Mouse (Mus musculus): Measurements from ENCODE around the gene Ubr2. TPM values are rescaled to one million over a fixed set of nuclear protein-coding genes. Genes with fewer than 3 reads are reported as not detected.
A peak's percentile ranks its signal among the peaks of the same experiment; 100 is the strongest.

Ubr2 gene
- total and polyA plus RNA-seq, 3 experiments = 20.4 to 50.9 (median 39.6) TPM

GRCm38 (mm10) chr17:46895426-46895825 lies 114.9 kb downstream of the Ubr2 start:
- H3K9ac ChIP-seq (ENCODE audit: insufficient read depth, low read depth) = no peak overlapping the region
- TF ChIP-seq USF2 (conservative IDR thresholded peaks at IDR 0.05; ENCODE audit: low read depth, low read length) (no peak), MAZ (IDR thresholded peaks at IDR 0.05; ENCODE audit: low read depth, low read length) (no peak), KAT2A (IDR thresholded peaks at IDR 0.05; ENCODE audit: insufficient replicate concordance, low read length) (no peak), TBP (conservative IDR thresholded peaks at IDR 0.05; ENCODE audit: low read depth, low read length) (no peak), TCF12 (IDR thresholded peaks at IDR 0.05; ENCODE audit: low read depth, low read length) (no peak), SMC3 (IDR thresholded peaks at IDR 0.05; ENCODE audit: low read depth, low read length) (no peak), MAX (IDR thresholded peaks at IDR 0.05; ENCODE audit: low read length) (no peak), ZNF384 (IDR thresholded peaks at IDR 0.05; ENCODE audit: low read depth, low read length) (no peak), ETS1 (conservative IDR thresholded peaks at IDR 0.05; ENCODE audit: low read depth, low read length) (no peak), BHLHE40 (IDR thresholded peaks at IDR 0.05; ENCODE audit: low read depth, low read length) (no peak), CHD1 (IDR thresholded peaks at IDR 0.05; ENCODE audit: low read depth, low read length) (no peak)
- H3K4me2 ChIP-seq (ENCODE audit: insufficient read depth, low read depth, poor library complexity, severe bottlenecking) = no peak overlapping the region
- dilution Hi-C loops (cut with MboI; ENCODE audit: extremely low pct_ligation_motif_present, extremely low pct_unique_long_range_greater_than_20kb, low sequenced_read_pairs) (no loop called here), in situ Hi-C loops (cut with MboI; ENCODE audit: low pct_ligation_motif_present, low pct_unique_long_range_greater_than_20kb, low sequenced_read_pairs) (no loop called here)
- H3K27me3 ChIP-seq (replicated peaks) = no peaks in the 10 kb centered on the region
- peaks cover 3 to 15% of the 10 kb centered on the region in 2 experiments for H3K36me3 ChIP-seq (replicated peaks in 1 of 2; ENCODE audit: control insufficient read depth in 1 of 2, insufficient read depth in 1 of 2, low read length in 1 of 2)
- peaks cover 4% of the 10 kb centered on the region for H3K9me3 ChIP-seq (replicated peaks; ENCODE audit: low read length)
- H3K79me2 ChIP-seq (replicated peaks; ENCODE audit: control insufficient read depth, extremely low read depth, insufficient read depth, poor library complexity, severe bottlenecking) = peaks cover 16% of the 10 kb centered on the region
- peaks cover 7 to 37% of the 10 kb centered on the region in 2 experiments for H3K4me1 ChIP-seq (ENCODE audit: control insufficient read depth in 1 of 2, insufficient read depth in 2 of 2)
- no peak for DNase-seq (ENCODE audit: extremely low read depth)
- no peak overlapping the region for H3K27ac ChIP-seq (ENCODE audit: insufficient read depth, low read depth)
- no peak overlapping the region for H3K4me3 ChIP-seq (replicated peaks in 1 of 3; ENCODE audit: low read depth in 2 of 3, low read length in 2 of 3, poor library complexity in 1 of 3)

- H3K36me3 ChIP-seq (replicated peaks in 1 of 2; ENCODE audit: control insufficient read depth in 1 of 2, insufficient read depth in 1 of 2, low read length in 1 of 2) = peaks cover 3 to 27% of the 10 kb centered on the region in 2 experiments
- H3K9ac ChIP-seq (ENCODE audit: insufficient read depth, low read depth) = peak overlapping the region; percentile 60
- H3K4me1 ChIP-seq (ENCODE audit: control insufficient read depth in 1 of 2, insufficient read depth in 2 of 2) = peaks cover 7 to 24% of the 10 kb centered on the region in 2 experiments
- H3K9me3 ChIP-seq (replicated peaks; ENCODE audit: low read length) = no peaks in the 10 kb centered on the region
- dilution Hi-C loops (cut with MboI; ENCODE audit: extremely low pct_ligation_motif_present, extremely low pct_unique_long_range_greater_than_20kb, low sequenced_read_pairs) (no loop called here), in situ Hi-C loops (cut with MboI; ENCODE audit: low pct_ligation_motif_present, low pct_unique_long_range_greater_than_20kb, low sequenced_read_pairs) (no loop called here)
- H3K79me2 ChIP-seq (replicated peaks; ENCODE audit: control insufficient read depth, extremely low read depth, insufficient read depth, poor library complexity, severe bottlenecking) = peaks cover 16% of the 10 kb centered on the region
- peak overlapping the region; percentile 68 to 80 (median 74) for H3K4me3 ChIP-seq (replicated peaks in 1 of 3; ENCODE audit: low read depth in 2 of 3, low read length in 2 of 3, poor library complexity in 1 of 3)
- H3K27ac ChIP-seq (ENCODE audit: insufficient read depth, low read depth) = peak overlapping the region; percentile 62
- H3K4me2 ChIP-seq (ENCODE audit: insufficient read depth, low read depth, poor library complexity, severe bottlenecking) = peak overlapping the region; percentile 67
- DNase-seq (ENCODE audit: extremely low read depth) = peak; percentile 10
- no peaks in the 10 kb centered on the region for H3K27me3 ChIP-seq (replicated peaks)
- TF ChIP-seq MAX (IDR thresholded peaks at IDR 0.05; ENCODE audit: low read length) = peak; percentile 6; the same call in 1 of the 2 replicates
- TF ChIP-seq POLR2AphosphoS2 (IDR thresholded peaks at IDR 0.05; ENCODE audit: low read depth, low read length) = no peak
- TF ChIP-seq UBTF (IDR thresholded peaks at IDR 0.05; ENCODE audit: low read depth, low read length) = peak; percentile 28; the same call in 1 of the 2 replicates
- no peak for TF ChIP-seq IRF4 (IDR thresholded peaks at IDR 0.05; ENCODE audit: low read depth, low read length)
- 0 out of 2 replicates have a peak, but pooled peaks have one; percentile 63 for TF ChIP-seq CHD1 (IDR thresholded peaks at IDR 0.05; ENCODE audit: low read depth, low read length)
- 0 out of 2 replicates have a peak, but pooled peaks have one; percentile 3 for TF ChIP-seq SIN3A (IDR thresholded peaks at IDR 0.05; ENCODE audit: low read length)
- no peak for TF ChIP-seq POLR2A (IDR thresholded peaks at IDR 0.05; ENCODE audit: low read depth, low read length)
Measured at GRCm38 (mm10) chr17:46890843-46891594, 119.3 kb downstream of the Ubr2 start.

All from CH12.LX (cell line).